Mouse (Mus musculus): ENCODE measurements at regions not wholly inside any gene's neighbourhood (a gene's known extent, or its start where the extent isn't known, plus 50 kb on each side); places are given as distances from the start of the nearest gene placed in this dataset.
A peak's percentile ranks its signal among the peaks of the same experiment; 100 is the strongest.

DNA sequence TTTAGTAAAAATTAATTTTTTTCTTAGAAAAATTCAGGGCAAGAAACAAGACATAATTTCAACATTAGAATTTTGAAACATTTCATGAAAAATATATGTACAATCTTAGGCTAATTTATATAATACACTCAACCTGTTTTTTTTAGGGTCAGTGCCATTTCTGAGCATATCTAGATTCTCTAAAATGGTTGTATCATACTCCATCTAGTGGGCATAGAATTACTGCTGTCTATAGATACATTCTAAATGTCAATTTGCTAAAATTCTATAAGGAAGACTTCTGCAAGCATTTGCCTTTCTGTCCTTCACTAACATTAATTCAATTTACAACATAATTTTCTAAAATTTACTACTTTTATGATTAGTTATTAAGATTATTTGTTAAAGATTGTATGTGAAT is 507.7 kb downstream of the Zbbx start:
- no peak for DNase-seq

DNA sequence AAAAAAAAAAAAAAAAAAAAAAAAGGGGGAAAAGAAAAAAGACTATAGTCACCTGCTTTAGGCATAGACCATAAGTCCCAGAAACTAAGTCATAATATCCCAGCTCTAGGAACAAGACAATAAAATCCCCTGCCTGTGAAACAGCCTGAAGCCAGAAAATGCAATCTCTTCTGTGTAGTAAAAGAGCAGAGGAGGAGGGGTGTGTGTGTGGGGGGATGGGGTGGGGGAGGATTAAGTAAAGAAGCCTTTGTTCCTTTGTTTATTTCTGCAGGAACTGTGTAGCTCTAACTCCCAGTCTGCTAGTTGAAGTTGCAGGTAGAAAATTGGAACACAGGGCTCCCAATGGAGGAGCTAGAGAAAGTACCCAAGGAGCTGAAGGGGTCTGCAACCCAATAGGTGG is 532.2 kb downstream of the Zbbx start:
- no peak for DNase-seq

DNA sequence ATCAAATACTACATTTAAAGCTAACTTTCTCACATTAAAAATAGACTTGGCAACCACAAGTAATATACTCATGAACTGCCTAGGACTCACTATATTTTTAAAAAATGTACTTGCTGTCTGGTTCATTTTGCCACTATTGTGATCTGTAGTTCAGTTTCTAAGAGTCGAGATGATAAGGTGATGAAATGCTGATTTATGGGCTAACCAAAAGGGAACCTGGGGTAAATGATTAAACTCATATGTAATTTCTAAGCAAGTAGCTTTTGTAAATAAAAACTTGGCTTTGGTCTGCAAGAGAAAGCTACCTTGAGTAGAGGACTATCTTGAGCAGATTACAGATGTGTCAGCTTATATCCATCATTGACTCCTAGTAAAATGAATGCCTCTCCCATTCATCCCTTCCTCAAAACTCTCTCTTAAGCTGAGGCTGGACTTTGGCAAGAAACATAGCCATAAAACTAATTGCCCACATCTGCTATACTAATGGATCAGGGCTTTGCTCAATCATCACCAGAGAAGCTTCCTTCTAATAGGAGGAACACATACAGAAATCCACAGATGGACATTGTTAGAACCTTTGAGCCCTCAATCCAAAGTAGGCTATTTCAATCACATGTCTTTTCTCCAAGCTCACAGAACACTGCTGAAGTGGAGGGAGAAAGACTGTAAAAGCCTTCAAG is 563.4 kb downstream of the Zbbx start:
- no peak for DNase-seq

DNA sequence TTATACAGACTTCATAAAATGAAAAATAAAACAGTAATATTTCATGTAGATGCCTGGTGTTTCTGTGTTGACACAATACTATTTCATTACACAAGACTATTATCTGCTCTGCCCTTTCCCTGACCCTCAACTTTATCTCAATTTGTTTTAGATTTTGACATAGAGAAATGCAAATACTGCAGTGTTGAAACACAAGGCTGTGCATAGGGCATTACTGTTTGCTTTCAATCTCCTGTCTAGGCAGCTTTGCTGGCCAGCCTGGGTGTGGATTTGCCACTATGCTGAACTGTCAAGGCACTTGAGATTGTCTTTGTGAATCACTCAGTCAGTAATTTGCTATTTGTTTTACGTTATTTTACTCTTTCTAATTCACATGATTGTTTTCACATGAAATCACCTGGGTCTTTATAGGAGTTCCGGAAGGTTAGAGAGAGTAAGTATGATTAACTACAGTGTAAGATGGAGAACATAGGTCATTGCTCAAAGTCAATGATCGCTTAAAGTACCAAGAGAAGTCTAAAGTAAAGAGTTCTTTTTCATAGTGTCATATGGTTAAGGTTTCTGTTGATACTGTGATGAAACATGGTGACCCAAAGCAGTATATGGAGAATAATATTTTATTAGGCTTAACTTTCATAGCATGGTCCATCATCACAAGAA is 576.0 kb downstream of the Zbbx start:
- peak; percentile 7 for DNase-seq

DNA sequence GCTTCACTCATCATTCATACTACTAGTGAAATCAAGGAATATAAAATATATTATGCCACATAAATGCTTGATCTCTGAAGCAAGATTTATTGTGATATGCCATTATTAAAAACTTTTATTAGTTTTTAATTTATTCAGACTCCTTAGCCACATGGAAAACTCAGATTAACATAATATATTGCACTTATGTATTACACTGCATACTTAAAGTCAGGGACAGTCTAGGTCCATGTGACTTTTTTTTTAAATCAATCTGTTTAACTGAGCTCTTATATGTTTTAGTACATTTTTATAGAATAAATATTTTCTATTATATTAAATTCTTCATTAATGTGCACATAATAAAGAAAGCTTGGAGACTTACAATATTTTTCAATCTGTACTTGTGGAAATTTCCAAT is 599.7 kb downstream of the Zbbx start:
- no peak for DNase-seq

DNA sequence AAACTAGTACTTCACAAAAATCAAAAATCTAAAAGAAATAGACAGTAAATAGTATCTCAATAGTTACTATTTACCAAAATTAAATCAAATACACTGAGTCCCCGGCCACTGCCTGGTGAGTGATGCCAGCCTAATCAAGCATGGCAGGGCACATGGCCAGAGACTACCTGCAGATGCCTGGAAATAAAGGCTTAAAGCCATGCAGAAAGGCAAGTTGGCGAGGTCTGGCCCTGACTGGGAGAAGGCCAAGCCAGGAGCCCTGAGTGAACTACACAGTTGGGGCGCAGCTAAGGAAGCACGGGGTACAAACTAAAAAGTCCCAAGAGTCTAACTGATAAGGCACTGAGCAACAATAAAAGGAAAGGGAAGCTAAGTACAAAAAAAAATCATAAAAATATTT is 630.0 kb downstream of the Zbbx start:
- peak; percentile 22 for DNase-seq

DNA sequence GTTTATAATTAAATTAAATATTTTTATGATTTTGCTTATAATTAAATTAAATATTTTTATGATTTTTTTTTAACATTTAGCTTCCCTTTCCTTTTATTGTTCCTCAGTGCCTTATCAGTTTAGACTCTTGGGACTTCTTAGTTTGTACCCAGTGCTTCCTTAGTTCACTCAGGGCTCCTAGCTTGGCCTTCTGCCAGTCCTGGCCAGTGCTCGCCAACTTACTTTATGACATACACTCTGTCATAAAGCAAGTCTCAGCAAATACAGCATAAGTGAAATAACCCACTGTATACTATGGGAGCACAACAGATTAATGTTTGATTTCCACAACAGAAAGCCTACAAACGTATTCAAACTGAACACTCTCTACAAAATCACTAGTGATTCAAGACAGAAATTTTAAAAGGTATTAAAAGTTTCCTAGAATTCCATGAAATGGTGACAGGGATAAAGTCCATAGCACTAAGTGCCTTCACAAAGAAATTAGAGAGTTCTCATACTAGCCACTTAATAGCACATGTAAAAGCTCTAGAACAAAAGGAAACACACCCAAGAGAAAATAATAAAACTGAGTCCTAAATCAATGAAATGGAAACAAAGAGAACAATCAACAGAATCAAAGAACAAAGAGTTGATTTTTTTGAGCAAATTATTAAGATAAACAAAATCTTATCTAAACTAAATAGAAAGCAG is 630.7 kb downstream of the Zbbx start:
- peak; percentile 58 for DNase-seq

DNA sequence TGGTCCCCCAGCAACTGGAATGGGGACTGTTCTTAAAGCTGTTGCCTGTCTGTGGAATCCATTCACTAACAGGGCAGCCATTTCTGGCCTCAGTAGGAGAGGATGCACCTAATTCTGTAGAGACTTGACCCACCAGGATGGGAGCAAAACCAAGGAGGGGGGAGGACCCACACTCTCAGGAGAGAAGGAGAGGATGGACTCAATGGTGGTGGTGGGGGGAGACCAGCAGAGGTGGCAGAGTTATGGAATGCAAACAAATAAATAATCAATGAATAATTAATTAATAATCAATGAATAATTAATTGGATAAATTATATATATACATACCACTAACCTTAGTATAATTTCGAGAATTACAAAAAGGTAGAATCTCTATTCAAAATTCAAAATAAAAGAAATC is 681.1 kb downstream of the Zbbx start:
- DNase-seq, result no peak

Measured in adrenal gland, postnatal 10 days (tissue).